Mouse (Mus musculus) stomach, postnatal 0 days (tissue): ENCODE measurements around the gene Gpha2.

Source experiments
- CTCF ChIP-seq: IDR thresholded peaks from 2 replicates; pipeline ENCODE4 v1.5.1; 2016; ENCODE audit warnings: antibody characterized with exemption, low read depth, mild to moderate bottlenecking, moderate library complexity
- EP300 ChIP-seq: optimal IDR thresholded peaks from 2 replicates; pipeline ENCODE3; 2016; ENCODE audit warnings: antibody characterized with exemption

GRCm38 (mm10) chr19:6262222-6262621 is 36.0 kb downstream of the Gpha2 start:
- TF ChIP-seq CTCF (peak; percentile 96), EP300 (no peak)
